Mouse (Mus musculus) cortical plate, adult 2 months (tissue): ENCODE data around the gene Tbc1d16.

Source experiments
- CTCF ChIP-seq: fragments of 200-500 bp; IDR thresholded peaks from 2 replicates; pipeline ENCODE4 v1.5.1; 2011; ENCODE audit warnings: mild to moderate bottlenecking, control low read depth, low read length; ENCODE audit not compliant: insufficient read depth; ENCODE audit errors: extremely low read depth
- POLR2A ChIP-seq: fragments of 200-500 bp; IDR thresholded peaks from 2 replicates; pipeline ENCODE4 v1.6.1; 2011; ENCODE audit warnings: mild to moderate bottlenecking, low read length, control low read depth; ENCODE audit not compliant: insufficient read depth; ENCODE audit errors: extremely low read depth

- TF ChIP-seq CTCF (no peak), POLR2A (no peak)
Measured at GRCm38 (mm10) chr11:119199233-119199601, 29.1 kb downstream of the Tbc1d16 start.
